In genomic region chr2:59958543-59958942, GRCm38 (mm10) we compare ENCODE assay signal across 11 mouse cellular contexts.
A peak's percentile ranks its signal among the peaks of the same experiment; 100 is the strongest.
DNase-seq lines count a peak whose midpoint lies in the region; ATAC-seq lines count a peak whose summit lies in the region.
"Had no signal": no experiment of that assay in that cellular context is flagged by ENCODE, and none has a peak within 500 bp of the region (broad histone marks: within the 10 kb centered on the region; RNA-seq: fewer than 3 reads in every experiment).

No protein-coding gene starts in this region.

- no peak overlapping the region for H3K4me2 ChIP-seq in forebrain, embryonic 16.5 days (ENCODE audit: low read length)
- no peak overlapping the region for H3K4me2 ChIP-seq in forebrain, embryonic 15.5 days (replicated peaks)
- H3K4me2 ChIP-seq: limb, embryonic 12.5 days; neural tube, embryonic 12.5 days had no signal

- WGBS in forebrain, embryonic 16.5 days, result 29% methylated on average over 6 of the region's 6 CpGs
- WGBS in forebrain, embryonic 15.5 days, result 30% methylated on average over 6 of the region's 6 CpGs

- no peaks in the 10 kb centered on the region for H3K27me3 ChIP-seq in forebrain, embryonic 16.5 days (replicated peaks; ENCODE audit: control insufficient read depth, insufficient read depth, low read length)
- no peaks in the 10 kb centered on the region for H3K27me3 ChIP-seq in forebrain, embryonic 15.5 days
- H3K27me3 ChIP-seq: limb, embryonic 12.5 days; neural tube, embryonic 12.5 days had no signal

- no peak overlapping the region for H3K4me3 ChIP-seq in forebrain, embryonic 16.5 days (replicated peaks; ENCODE audit: low read length)
- H3K4me3 ChIP-seq in forebrain, embryonic 15.5 days, result no peak overlapping the region
- H3K4me3 ChIP-seq: limb, embryonic 12.5 days; neural tube, embryonic 12.5 days had no signal

- no peak overlapping the region for H3K27ac ChIP-seq in forebrain, embryonic 16.5 days (ENCODE audit: low read length)
- H3K27ac ChIP-seq in forebrain, embryonic 15.5 days (replicated peaks), result no peak overlapping the region
- H3K27ac ChIP-seq: limb, embryonic 12.5 days; neural tube, embryonic 12.5 days had no signal

- H3K36me3 ChIP-seq in forebrain, embryonic 16.5 days (ENCODE audit: control insufficient read depth, insufficient read depth), result peaks cover 10% of the 10 kb centered on the region; the same call in 1 of the 2 replicates
- H3K36me3 ChIP-seq in forebrain, embryonic 15.5 days, result peaks cover 18% of the 10 kb centered on the region

- no peaks in the 10 kb centered on the region for H3K9me3 ChIP-seq in forebrain, embryonic 16.5 days (ENCODE audit: control insufficient read depth, low read length)
- H3K9me3 ChIP-seq in forebrain, embryonic 15.5 days, result no peaks in the 10 kb centered on the region
- H3K9me3 ChIP-seq: limb, embryonic 12.5 days; neural tube, embryonic 12.5 days had no signal

- H3K9ac ChIP-seq in forebrain, embryonic 16.5 days (replicated peaks; ENCODE audit: low read depth, low read length), result no peak overlapping the region
- no peak overlapping the region for H3K9ac ChIP-seq in forebrain, embryonic 15.5 days (replicated peaks)
- H3K9ac ChIP-seq: limb, embryonic 12.5 days; neural tube, embryonic 12.5 days had no signal

- ATAC-seq in forebrain, embryonic 16.5 days, result peak; percentile 78
- no peak; the same call in 1 of the 2 replicates for ATAC-seq in forebrain, embryonic 15.5 days (replicated peaks)
- ATAC-seq in inflammation-experienced regulatory T-cells, adult 6 months, result no peak

- peaks cover 4% of the 10 kb centered on the region for H3K4me1 ChIP-seq in forebrain, embryonic 16.5 days (replicated peaks; ENCODE audit: control insufficient read depth, insufficient read depth, low read length)
- peaks cover 7% of the 10 kb centered on the region; the same call in 1 of the 2 replicates for H3K4me1 ChIP-seq in forebrain, embryonic 15.5 days
- H3K4me1 ChIP-seq: limb, embryonic 12.5 days; neural tube, embryonic 12.5 days had no signal

- DNase-seq in kidney, postnatal 4 days, result peak; percentile 19 to 27
- DNase-seq in kidney, adult 8-10 months, result no peak
- DNase-seq in testis, postnatal 10 days (ENCODE audit: low spot score), result peak; percentile 49
- no peak for DNase-seq in testis, postnatal 14 days (ENCODE audit: low spot score)
- no peak for DNase-seq in frontal cortex, postnatal 10 days (ENCODE audit: low spot score in 2 of 2)
- DNase-seq: thymus, adult 18-20 months had no signal

Comparison
In these comparisons a context has a peak if more than half of its experiments do, and no peak if none do; other contexts are left out.
1. DNase-seq: peak in kidney, postnatal 4 days (2 of 2) and testis, postnatal 10 days (single experiment); none in kidney, adult 8-10 months (0 of 2), testis, postnatal 14 days (single experiment) and frontal cortex, postnatal 10 days (0 of 2).